Mouse (Mus musculus): ENCODE data around the gene Carhsp1.
A peak's percentile ranks its signal among the peaks of the same experiment; 100 is the strongest.

Gene Carhsp1

DNA sequence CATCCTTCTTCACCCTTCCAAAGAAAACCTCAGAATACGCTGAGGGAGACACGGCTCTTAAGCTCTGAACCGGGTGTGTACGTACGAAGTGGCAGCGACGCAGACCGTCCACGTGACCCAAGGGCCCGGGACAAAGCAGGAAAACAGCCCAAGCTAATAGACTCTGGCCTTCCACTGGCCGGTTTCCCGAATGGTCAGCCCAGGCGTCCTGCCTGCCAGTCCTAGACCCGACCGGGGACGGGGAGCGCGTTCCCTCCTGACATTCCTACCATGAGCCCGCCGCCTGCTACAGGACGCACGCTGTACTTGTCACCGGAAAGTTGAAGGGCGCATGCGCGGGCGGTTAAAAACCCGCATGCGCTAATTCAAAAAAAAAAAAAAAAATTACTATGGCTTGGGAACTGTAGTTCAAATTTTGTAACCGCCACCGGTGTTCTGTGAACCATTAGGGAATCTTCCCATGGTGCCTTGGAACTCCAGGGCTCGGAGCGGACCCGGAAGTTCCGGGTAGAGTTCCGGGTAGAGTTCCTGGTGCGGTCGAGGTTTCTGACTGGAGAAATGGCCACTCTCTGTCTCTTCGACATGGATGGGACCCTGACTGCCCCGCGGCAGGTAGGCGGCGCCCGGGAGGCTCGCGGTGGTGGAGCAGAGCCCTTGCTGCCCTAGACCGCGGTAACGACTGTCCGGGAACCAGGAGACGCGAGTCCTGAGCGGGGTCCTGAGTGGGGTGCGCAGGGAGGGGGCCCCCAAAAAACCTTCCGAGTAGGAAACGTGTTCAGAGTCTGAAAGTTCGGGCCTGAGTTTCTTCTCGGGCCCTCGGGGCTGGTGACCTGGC lies 34.5 kb downstream of the Carhsp1 start, which contains the start of the genes Pmm2 and Tmem186:
TSS of gene Pmm2 (plus strand) at position 458 of the 835 bp plus-strand sequence.
TSS of gene Tmem186 (minus strand) at position 496 of the 835 bp plus-strand sequence.
- peak; percentile 91 for DNase-seq

DNA sequence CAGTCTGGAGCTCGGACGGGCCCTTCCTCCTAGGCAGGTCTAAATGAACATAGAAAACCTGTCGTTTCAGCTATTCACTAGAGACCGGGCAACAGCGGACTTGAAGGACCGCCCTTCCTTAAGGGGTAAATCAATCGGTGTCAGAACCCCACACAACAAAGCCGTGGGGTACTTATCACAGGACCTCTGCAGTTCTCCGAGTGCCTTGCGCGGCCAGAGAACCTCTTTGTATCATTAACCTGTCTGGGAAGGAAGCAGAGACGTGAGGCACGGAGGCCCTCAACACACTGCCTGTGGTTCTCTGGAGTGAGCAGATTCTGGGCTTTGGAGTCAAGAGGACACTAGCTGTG lies 35.1 kb downstream of the Carhsp1 start:
- no peak for DNase-seq

DNA sequence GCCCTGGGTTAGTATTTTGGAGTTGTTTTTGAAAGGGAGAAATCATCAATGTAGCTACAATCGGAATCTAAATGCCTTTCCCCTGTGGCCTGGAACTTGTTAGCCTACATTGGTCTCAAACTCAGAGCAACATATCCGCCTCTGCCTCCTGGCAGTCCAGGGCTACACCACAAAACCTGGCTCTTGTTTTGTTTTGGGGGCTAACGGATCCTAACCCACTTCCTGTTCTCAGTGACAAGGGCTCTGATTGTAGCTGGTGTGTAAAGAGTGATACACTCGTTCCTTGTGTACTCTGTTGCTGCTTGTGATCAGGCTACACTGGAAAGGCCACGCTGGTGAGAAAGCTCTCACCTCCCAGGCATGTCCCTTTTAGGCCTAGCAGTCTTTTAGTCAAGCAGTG lies 40.5 kb downstream of the Carhsp1 start:
- no peak for DNase-seq

DNA sequence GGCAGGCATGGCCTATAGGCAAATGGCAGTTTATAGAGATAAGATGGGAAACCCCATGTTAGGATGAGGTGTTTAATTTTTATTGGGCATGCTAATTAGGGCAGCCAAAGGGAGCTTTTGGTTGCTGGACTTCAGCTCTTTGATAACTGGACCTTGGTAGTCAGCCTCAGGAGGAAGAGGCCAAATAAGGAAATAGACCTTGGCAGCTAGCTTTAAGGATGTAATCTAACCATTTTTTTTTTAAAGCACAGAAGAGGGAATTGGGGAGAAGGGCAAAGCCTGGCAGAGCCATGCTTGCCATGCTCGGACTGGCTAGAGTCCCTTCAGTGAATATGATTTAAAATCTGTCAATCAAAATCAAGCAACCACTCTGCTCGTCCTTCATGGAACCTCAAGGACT lies 41.5 kb downstream of the Carhsp1 start:
- no peak for DNase-seq

DNA sequence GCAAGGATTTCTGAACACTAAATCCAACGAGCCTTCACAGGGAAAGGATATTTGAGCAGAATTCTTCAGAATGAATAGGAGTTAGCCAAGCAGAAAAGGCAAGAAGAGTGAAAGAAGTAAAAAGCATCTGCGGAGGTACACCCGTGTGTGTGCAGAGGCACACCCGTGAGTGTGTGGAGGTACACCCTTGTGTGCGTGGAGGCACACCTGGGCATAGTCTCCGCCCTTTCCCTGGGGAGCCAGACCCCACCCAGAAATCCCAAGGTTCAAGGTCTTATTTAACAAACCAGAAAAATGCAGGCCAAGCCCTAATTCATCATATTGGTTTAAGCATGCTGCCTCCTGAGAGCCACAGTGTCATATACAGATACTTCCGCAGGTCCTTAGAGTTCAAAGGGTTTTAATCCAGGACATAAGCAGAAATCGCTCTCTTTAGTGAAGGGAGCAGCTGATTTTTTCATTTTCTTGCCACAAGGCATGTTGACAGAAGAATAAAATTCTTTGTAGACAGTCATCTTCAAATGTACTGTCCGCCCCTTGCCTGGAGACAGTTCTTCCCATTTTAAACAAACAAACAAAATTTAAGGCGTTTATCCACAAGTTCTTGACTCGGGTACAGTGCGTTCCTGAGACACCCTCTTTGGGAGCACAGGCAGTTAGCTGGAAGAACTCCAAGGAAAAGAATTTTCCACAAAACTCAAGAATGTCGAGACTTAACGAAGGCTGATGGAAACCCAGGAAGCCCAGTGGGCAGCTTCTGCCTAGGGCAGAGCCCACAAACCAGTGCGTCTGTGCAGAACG lies 51.4 kb downstream of the Carhsp1 start:
- no peak for DNase-seq

DNA sequence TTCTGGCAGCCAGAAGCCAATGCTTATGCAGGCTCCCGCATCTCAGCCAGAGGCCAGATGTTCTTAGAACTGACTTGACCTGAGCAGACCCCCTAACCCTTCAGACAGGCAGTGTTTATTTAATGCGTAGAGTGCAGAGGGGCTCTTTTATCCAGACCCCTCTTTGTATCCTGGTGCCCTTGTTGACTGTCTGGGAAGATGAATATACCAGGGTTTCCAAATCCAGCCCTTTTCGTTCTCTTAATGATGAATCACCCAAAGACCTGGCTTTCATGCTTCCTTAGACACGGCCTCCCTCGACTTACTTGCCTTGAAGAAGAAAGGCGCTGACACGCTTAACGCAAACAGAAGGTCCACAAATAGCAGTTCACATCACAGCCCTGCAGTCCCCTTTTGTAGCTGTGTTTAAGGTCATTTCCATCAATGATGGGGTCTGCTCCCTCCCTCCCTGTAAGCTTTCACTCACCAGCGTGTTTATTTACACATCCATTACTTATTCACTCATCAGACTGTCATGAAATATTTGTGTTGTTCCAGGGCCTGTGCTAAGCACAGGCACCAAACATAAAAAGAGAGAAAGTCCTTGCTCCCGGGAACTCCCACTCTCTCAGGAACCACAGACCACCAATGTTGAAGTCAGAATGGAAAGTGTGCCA lies 52.2 kb downstream of the Carhsp1 start:
- no peak for DNase-seq

GRCm38 (mm10) chr16:8613447-8613846 lies 58.5 kb downstream of the Carhsp1 start:
- DNase-seq: no peak

GRCm38 (mm10) chr16:8613039-8613438 lies 58.9 kb downstream of the Carhsp1 start:
- DNase-seq: no peak

DNA sequence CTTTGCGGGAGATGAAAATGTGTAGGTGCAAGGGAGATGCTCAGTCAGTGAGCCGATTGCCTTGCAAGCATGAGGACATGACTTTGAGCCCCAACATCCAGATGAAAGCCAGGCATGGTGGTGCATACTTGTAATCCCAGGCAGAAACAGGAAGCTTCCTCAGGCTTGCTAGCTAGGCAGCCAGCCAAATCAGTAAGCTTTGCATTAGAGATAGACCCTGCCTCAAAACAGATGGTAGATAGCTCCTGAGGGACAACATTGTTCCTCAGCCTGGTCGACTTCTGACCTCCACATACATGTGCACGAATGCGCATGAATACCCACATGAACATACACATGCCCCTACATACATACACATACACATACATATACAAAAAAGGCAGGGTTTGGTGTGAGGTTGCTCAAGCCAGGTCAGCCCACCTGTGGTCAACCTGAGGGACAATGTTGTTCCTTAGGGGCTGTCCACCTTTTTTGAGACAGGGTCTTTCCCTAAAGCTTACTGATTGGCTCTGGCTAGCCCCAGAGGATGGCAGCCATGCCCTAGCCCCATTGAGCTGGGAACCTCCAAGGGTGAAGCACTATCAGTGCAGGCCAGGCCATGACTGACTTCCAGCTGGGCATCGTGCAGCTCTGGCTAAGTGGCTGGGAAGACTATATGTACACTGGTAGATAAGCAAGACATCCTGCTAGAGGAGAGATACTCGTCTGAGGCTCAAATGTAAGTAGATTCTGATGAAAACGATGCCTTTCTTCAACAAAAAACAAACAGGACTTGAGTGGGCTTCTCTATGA lies 59.5 kb downstream of the Carhsp1 start:
- no peak for DNase-seq

DNA sequence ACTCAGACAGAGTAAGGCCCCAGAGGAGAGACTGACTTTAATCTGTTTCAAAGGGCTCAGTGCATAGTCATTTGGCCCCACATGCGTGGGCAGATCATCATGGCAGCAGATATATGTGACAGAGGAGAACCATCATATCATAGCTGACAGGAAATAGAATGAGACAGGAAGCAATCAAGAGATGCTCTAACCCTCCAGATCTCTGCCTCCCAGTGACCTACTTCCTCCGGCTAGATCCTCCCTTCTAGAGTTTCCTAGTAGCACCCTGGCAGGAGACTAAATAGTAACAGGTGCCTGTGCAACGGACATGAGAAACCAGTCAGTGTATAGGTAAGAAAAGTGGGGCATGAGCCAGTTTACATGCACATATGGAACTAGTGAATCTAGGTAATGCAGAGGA lies 61.6 kb downstream of the Carhsp1 start:
- DNase-seq: no peak

Measured in kidney, adult 11 months (tissue).